Mouse (Mus musculus): ENCODE measurements around the gene Kdm1a. TPM values are rescaled to one million over a fixed set of nuclear protein-coding genes. Genes with fewer than 3 reads are reported as not detected.
A peak's percentile ranks its signal among the peaks of the same experiment; 100 is the strongest.

Gene Kdm1a
- total and polyA plus RNA-seq, 2 experiments from 2014 or later: 47.7 to 147 TPM

DNA sequence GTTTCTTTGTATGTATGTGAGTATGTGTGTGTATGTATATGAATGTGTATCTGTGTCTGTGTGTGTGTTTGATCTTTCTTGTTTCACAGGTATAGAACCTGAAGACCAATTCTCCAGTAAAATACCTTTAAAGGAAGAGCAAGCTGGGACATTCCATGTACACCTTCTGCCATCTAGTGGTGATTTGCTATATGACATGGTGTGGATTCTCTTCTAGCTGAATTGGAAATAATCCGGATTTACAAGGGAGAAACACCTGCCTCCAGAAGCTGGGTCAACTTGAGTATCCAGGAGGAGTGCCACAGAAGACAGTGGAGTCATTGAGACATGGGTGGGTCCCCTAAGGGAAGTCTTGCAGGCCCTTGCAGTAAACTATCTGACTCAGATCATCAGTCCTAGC lies 18.8 kb upstream of the Kdm1a start:
- DNase-seq (ENCODE audit: low spot score): peak; percentile 88
- Histone ChIP-seq H3K9me3 (ENCODE audit: low read length) (no peaks in the 10 kb centered on the region), H3K4me2 (ENCODE audit: low read depth, low read length, poor library complexity, severe bottlenecking) (no peak overlapping the region), H3K9ac (replicated peaks; ENCODE audit: low read length, poor library complexity, severe bottlenecking) (no peak overlapping the region), H3K27ac (ENCODE audit: low read depth, low read length) (no peak overlapping the region), H3K27me3 (ENCODE audit: insufficient read depth, low read length) (no peaks in the 10 kb centered on the region), H3K4me1 (ENCODE audit: insufficient read depth, low read length) (no peaks in the 10 kb centered on the region), H3K36me3 (ENCODE audit: insufficient read depth, low read length) (no peaks in the 10 kb centered on the region), H3K4me3 (ENCODE audit: low read depth, low read length) (no peak overlapping the region)
- ATAC-seq (ENCODE audit: low FRiP score): no peak
- WGBS: 0% methylated on average over 1 of the region's 1 CpGs
- TF ChIP-seq CTCF (IDR thresholded peaks at IDR 0.05): peak; percentile 98

GRCm38 (mm10) chr4:136613657-136614056 lies 11.1 kb upstream of the Kdm1a start:
- H3K27ac ChIP-seq (ENCODE audit: low read depth, low read length): no peak overlapping the region
- H3K9ac ChIP-seq (replicated peaks; ENCODE audit: low read length, poor library complexity, severe bottlenecking): no peak overlapping the region
- H3K9me3 ChIP-seq (ENCODE audit: low read length): no peaks in the 10 kb centered on the region
- peak; percentile 47 for DNase-seq (ENCODE audit: low spot score)
- no peak for TF ChIP-seq CTCF (IDR thresholded peaks at IDR 0.05)
- no peaks in the 10 kb centered on the region for H3K36me3 ChIP-seq (ENCODE audit: insufficient read depth, low read length)
- H3K27me3 ChIP-seq (ENCODE audit: insufficient read depth, low read length): no peaks in the 10 kb centered on the region
- no peaks in the 10 kb centered on the region for H3K4me1 ChIP-seq (ENCODE audit: insufficient read depth, low read length)
- 56% methylated on average over 7 of the region's 7 CpGs for WGBS
- ATAC-seq (ENCODE audit: low FRiP score): no peak
- H3K4me2 ChIP-seq (ENCODE audit: low read depth, low read length, poor library complexity, severe bottlenecking): no peak overlapping the region
- H3K4me3 ChIP-seq (ENCODE audit: low read depth, low read length): no peak overlapping the region

GRCm38 (mm10) chr4:136610387-136610856 lies 7.9 kb upstream of the Kdm1a start, which contains the start of gene Tex46:
TSS of gene Tex46 (plus strand) at chr4:136610437.
- no peak within 1 kb of the TSS for H3K27ac ChIP-seq (ENCODE audit: low read depth, low read length)
- ATAC-seq (ENCODE audit: low FRiP score) (no peak), DNase-seq (ENCODE audit: low spot score) (no peak)
- no peaks in the 10 kb centered on the region for H3K9me3 ChIP-seq (ENCODE audit: low read length)
- H3K36me3 ChIP-seq (ENCODE audit: insufficient read depth, low read length): no peaks in the 10 kb centered on the region
- no peaks in the 10 kb centered on the region for H3K27me3 ChIP-seq (ENCODE audit: insufficient read depth, low read length)
- no peak within 1 kb of the TSS for H3K9ac ChIP-seq (replicated peaks; ENCODE audit: low read length, poor library complexity, severe bottlenecking)
- 55% methylated on average over 4 of the region's 4 CpGs for WGBS
- no peaks in the 10 kb centered on the region for H3K4me1 ChIP-seq (ENCODE audit: insufficient read depth, low read length)
- TF ChIP-seq CTCF (IDR thresholded peaks at IDR 0.05): no peak
- no peak within 1 kb of the TSS for H3K4me3 ChIP-seq (ENCODE audit: low read depth, low read length)
- H3K4me2 ChIP-seq (ENCODE audit: low read depth, low read length, poor library complexity, severe bottlenecking): no peak within 1 kb of the TSS

GRCm38 (mm10) chr4:136605756-136606485 lies 3.4 kb upstream of the Kdm1a start:
- no peak overlapping the region for H3K4me2 ChIP-seq (ENCODE audit: low read depth, low read length, poor library complexity, severe bottlenecking)
- H3K27ac ChIP-seq (ENCODE audit: low read depth, low read length): no peak overlapping the region
- no peak overlapping the region for H3K9ac ChIP-seq (replicated peaks; ENCODE audit: low read length, poor library complexity, severe bottlenecking)
- no peaks in the 10 kb centered on the region for H3K27me3 ChIP-seq (ENCODE audit: insufficient read depth, low read length)
- TF ChIP-seq CTCF (IDR thresholded peaks at IDR 0.05): no peak
- 95% methylated on average over 19 of the region's 19 CpGs for WGBS
- no peaks in the 10 kb centered on the region for H3K36me3 ChIP-seq (ENCODE audit: insufficient read depth, low read length)
- ATAC-seq (ENCODE audit: low FRiP score) (no peak), DNase-seq (ENCODE audit: low spot score) (no peak)
- no peak overlapping the region for H3K4me3 ChIP-seq (ENCODE audit: low read depth, low read length)
- H3K9me3 ChIP-seq (ENCODE audit: low read length): no peaks in the 10 kb centered on the region
- no peaks in the 10 kb centered on the region for H3K4me1 ChIP-seq (ENCODE audit: insufficient read depth, low read length)

DNA sequence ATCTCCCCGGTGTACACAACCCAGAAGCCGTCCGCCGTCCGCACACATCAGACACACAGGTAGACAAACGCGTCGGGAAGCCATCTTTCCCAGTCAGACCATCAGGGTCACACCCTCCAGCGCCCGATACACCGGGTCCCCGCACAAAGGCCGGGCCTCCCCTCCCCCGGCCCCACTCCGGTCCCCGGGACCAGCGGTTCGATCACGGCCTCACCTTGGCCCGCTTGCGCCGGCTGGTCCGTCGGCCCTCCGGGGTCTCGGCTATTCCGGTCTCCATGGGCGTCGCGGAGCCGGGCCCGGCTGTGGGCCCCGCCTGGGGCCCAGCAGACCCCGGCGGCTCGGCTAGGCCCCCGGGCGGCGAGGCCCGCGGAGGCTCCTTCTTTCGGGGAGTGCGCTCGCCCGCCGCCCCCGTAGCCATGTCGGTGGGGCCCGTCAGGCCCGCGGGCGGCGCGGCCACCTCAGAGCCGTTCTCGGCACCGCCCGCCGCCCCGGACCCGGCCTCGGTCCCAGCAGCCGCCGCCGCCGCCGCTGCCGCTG lies 437 bp downstream of the Kdm1a start:
- peaks cover 4% of the 10 kb centered on the region; the same call in 1 of the 2 replicates for H3K4me1 ChIP-seq (ENCODE audit: insufficient read depth, low read length)
- peak overlapping the region; percentile 95 for H3K27ac ChIP-seq (ENCODE audit: low read depth, low read length)
- peak overlapping the region; percentile 98 for H3K4me3 ChIP-seq (ENCODE audit: low read depth, low read length)
- H3K9me3 ChIP-seq (ENCODE audit: low read length): no peaks in the 10 kb centered on the region
- H3K36me3 ChIP-seq (ENCODE audit: insufficient read depth, low read length): no peaks in the 10 kb centered on the region
- TF ChIP-seq CTCF (IDR thresholded peaks at IDR 0.05): no peak
- DNase-seq (ENCODE audit: low spot score) (peak; percentile 29), ATAC-seq (ENCODE audit: low FRiP score) (peak; percentile 59)
- H3K4me2 ChIP-seq (ENCODE audit: low read depth, low read length, poor library complexity, severe bottlenecking): peak overlapping the region; percentile 63
- H3K27me3 ChIP-seq (ENCODE audit: insufficient read depth, low read length): no peaks in the 10 kb centered on the region
- under 1% methylated on average over 55 of the region's 68 CpGs for WGBS
- H3K9ac ChIP-seq (replicated peaks; ENCODE audit: low read length, poor library complexity, severe bottlenecking): peak overlapping the region; percentile 99

GRCm38 (mm10) chr4:136601476-136601875 lies 1.0 kb downstream of the Kdm1a start:
- DNase-seq (ENCODE audit: low spot score) (peak; percentile 65), ATAC-seq (ENCODE audit: low FRiP score) (no peak)
- H3K27me3 ChIP-seq (ENCODE audit: insufficient read depth, low read length): no peaks in the 10 kb centered on the region
- peak overlapping the region; percentile 95 for H3K27ac ChIP-seq (ENCODE audit: low read depth, low read length)
- H3K36me3 ChIP-seq (ENCODE audit: insufficient read depth, low read length): no peaks in the 10 kb centered on the region
- H3K4me3 ChIP-seq (ENCODE audit: low read depth, low read length): peak overlapping the region; percentile 98
- H3K9me3 ChIP-seq (ENCODE audit: low read length): no peaks in the 10 kb centered on the region
- under 1% methylated on average over 13 of the region's 13 CpGs for WGBS
- no peak for TF ChIP-seq CTCF (IDR thresholded peaks at IDR 0.05)
- H3K9ac ChIP-seq (replicated peaks; ENCODE audit: low read length, poor library complexity, severe bottlenecking): peak overlapping the region; percentile 99
- peaks cover 4% of the 10 kb centered on the region; the same call in 1 of the 2 replicates for H3K4me1 ChIP-seq (ENCODE audit: insufficient read depth, low read length)
- H3K4me2 ChIP-seq (ENCODE audit: low read depth, low read length, poor library complexity, severe bottlenecking): peak overlapping the region; percentile 63

Measured in midbrain, postnatal 0 days (tissue).